Mouse (Mus musculus): ENCODE measurements around the gene D930020B18Rik. TPM values are rescaled to one million over a fixed set of nuclear protein-coding genes. Genes with fewer than 3 reads are reported as not detected.

The D930020B18Rik gene
- polyA plus RNA-seq, 1 experiment from 2014 or later, result 0.21 TPM

DNA sequence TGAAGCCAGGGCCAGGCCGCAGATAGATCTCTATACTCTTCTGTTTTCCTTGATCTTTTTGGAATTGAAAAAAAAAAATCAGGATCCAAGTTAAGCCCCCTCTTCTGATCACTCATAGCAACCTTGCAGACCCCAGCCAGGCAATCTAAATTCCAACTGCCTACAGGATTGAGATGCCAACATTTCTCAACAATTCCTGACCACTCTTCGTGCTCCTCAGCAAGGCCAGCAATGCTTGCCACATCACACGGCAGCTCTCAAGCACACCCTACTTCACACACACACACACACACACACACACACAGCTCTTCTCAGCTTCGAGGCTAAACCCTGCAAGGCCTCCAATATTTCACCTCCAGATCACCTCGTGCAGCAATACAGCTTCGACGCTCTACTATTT lies 17.7 kb upstream of the D930020B18Rik start:
- 89% methylated on average over 7 of the region's 7 CpGs for WGBS
- no peak for ATAC-seq (ENCODE audit: low FRiP score, low read depth)

DNA sequence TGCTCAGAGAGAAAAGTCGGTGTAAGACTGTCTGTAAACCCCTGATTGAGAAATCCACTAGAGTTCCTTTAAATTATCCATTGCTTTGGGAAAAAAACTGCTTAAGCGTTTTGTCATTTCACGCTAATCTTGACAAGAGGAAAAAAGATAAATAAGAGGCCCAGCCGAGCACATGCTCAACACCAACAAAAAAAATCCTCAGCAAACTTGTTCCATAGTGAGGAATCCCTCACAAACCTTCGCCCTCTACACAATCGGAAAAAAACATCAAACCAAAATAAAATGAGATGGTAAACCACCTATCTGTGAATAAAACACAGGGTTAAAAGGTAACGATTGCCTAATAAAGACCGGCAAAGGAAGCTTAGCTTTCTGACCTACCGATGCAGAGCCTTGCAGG lies 16.4 kb upstream of the D930020B18Rik start:
- Histone ChIP-seq H3K9ac (peak overlapping the region; percentile 87), H3K27ac (replicated peaks) (peak overlapping the region; percentile 93), H3K4me1 (replicated peaks) (peaks cover 14% of the 10 kb centered on the region), H3K27me3 (no peaks in the 10 kb centered on the region), H3K4me2 (peak overlapping the region; percentile 74), H3K36me3 (peaks cover 14% of the 10 kb centered on the region; the same call in 1 of the 2 replicates), H3K9me3 (no peaks in the 10 kb centered on the region), H3K4me3 (peak overlapping the region; percentile 93)
- 20% methylated on average over 9 of the region's 9 CpGs for WGBS
- no peak for ATAC-seq (ENCODE audit: low FRiP score, low read depth)

More for the DNA sequence above, 17.7 kb upstream of the D930020B18Rik start:
- Histone ChIP-seq H3K4me2 (no peak overlapping the region), H3K27ac (replicated peaks) (no peak overlapping the region), H3K9ac (no peak overlapping the region), H3K9me3 (no peaks in the 10 kb centered on the region), H3K36me3 (peaks cover 26% of the 10 kb centered on the region), H3K27me3 (no peaks in the 10 kb centered on the region), H3K4me3 (no peak overlapping the region), H3K4me1 (replicated peaks) (peaks cover 14% of the 10 kb centered on the region)

DNA sequence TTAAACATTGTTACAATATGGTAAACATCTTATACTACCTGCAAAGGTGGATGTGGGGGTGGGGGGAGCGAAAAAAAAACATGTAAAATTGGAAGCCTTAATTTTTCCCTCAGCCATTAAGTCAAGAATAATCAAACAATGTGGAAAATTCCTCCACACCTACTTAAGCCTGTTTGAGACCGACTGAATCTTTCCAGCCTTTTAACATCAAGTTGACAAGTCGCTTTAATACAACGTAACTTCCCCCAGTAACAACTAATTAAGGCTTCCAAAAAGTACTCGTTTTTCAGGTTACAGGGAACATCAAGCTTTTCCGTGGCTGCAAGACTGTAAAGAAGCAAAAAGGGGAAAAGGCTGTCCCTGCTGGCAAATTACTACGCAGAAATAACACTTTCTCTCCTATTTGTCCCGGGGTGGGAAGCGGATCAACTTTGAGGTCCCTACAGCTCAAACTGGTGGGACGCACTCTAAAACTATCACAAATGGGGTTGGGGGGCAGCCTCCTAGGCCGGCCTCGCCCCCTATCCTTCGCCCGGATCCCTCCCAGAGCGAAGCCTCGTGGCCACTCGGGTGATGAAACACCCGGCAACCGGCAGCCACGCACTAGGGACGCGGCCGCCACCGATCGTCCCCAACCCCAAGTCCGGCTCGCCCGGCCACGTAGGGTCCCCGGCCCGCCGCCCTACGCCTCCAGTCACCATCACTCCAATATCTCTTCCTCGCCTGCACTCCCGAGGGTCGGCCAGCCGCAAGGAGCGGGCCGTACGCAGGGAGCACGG lies 15.8 kb upstream of the D930020B18Rik start:
- ATAC-seq (ENCODE audit: low FRiP score, low read depth), result no peak
- under 1% methylated on average over 40 of the region's 41 CpGs for WGBS
- H3K4me1 ChIP-seq (replicated peaks), result peaks cover 14% of the 10 kb centered on the region

DNA sequence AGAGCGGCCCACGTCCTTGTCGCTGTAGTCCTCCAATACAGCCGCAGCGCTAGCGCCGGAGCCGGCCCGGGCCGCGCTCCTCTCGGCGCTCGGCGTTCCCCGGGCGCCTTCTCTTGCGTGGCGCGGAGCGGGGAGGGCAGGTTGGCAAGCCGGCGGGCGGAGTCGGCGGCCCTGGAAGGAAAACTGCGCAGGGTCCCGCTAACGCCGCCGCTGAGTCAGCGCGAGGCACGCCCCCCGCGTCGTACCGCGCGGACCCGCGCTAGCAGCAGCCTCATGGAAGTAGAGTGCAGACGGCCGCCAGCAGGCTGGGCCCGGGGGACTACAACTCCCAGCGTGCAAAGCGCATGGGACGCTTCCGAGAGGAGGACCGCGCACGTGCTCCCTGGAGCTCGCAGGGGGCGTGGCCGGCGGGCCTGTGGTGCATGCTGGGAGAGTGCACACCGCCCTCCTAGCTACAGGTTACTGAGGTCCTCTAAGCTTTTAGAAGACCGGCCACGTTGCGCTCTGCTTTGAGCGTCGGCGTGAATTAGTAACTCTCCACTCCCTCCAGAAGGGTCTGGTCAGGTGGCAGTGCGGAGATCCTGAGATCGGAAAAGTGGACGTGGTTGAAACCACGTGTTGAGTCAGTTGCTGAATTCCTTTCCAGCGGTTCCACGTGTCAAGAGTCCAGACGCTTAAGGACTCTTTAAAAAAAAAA lies 15.1 kb upstream of the D930020B18Rik start, which contains the start of gene Xpot:
Gene Xpot, minus strand, starts transcription at position 147 of the 697 bp plus-strand sequence.
- under 1% methylated on average over 70 of the region's 70 CpGs for WGBS
- Histone ChIP-seq H3K4me3 (peak within 1 kb of the TSS; percentile 93), H3K4me1 (replicated peaks) (peaks cover 14% of the 10 kb centered on the region), H3K9me3 (no peaks in the 10 kb centered on the region), H3K36me3 (peaks cover 7% of the 10 kb centered on the region; the same call in 1 of the 2 replicates), H3K4me2 (peak within 1 kb of the TSS; percentile 74), H3K27ac (replicated peaks) (peak within 1 kb of the TSS; percentile 93), H3K9ac (peak within 1 kb of the TSS; percentile 87), H3K27me3 (no peaks in the 10 kb centered on the region)
- ATAC-seq (ENCODE audit: low FRiP score, low read depth), result peak; percentile 99

More for the DNA sequence above, 15.8 kb upstream of the D930020B18Rik start:
- H3K4me3 ChIP-seq, result peak overlapping the region; percentile 93
- peak overlapping the region; percentile 74 for H3K4me2 ChIP-seq
- H3K36me3 ChIP-seq, result peaks cover 8% of the 10 kb centered on the region; the same call in 1 of the 2 replicates
- H3K27me3 ChIP-seq, result no peaks in the 10 kb centered on the region
- peak overlapping the region; percentile 93 for H3K27ac ChIP-seq (replicated peaks)
- no peaks in the 10 kb centered on the region for H3K9me3 ChIP-seq
- H3K9ac ChIP-seq, result peak overlapping the region; percentile 87

DNA sequence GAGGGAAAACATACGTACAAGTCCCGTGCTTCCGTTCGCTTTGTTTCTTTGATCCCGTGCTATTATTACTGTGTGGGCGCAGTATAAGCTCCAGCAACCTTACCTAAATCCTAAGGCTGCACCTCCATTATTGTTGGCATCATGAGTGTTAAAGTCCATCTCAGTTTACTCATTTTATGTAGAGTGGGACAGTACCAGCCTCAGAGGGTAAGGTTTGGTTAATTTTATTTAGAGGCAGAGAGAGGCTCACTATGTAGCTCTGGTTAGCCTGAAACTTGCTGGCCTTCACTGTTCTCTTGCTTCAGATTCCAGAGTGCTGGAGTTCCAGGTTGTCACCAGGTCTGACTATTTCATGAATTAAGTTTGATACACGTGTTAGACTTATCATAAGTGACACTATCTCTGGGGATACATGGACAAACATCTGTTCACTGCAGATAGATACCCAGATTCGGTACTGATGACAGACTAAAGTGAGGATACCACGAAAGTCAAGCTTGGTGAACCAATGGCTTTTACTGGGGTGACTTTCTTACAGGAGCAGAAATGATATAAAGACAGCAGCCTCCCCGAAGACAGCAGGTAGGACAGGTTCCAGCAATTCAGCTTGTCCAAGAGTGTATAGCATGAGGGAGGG lies 14.1 kb upstream of the D930020B18Rik start:
- ATAC-seq (ENCODE audit: low FRiP score, low read depth), result no peak
- Histone ChIP-seq H3K9ac (no peak overlapping the region), H3K4me1 (replicated peaks) (peaks cover 14% of the 10 kb centered on the region), H3K4me2 (no peak overlapping the region), H3K27me3 (no peaks in the 10 kb centered on the region), H3K27ac (replicated peaks) (no peak overlapping the region), H3K36me3 (0 out of 2 replicates have a peak, but pooled peaks cover under 1% of the 10 kb centered on the region), H3K9me3 (no peaks in the 10 kb centered on the region), H3K4me3 (no peak overlapping the region)
- 88% methylated on average over 10 of the region's 10 CpGs for WGBS

DNA sequence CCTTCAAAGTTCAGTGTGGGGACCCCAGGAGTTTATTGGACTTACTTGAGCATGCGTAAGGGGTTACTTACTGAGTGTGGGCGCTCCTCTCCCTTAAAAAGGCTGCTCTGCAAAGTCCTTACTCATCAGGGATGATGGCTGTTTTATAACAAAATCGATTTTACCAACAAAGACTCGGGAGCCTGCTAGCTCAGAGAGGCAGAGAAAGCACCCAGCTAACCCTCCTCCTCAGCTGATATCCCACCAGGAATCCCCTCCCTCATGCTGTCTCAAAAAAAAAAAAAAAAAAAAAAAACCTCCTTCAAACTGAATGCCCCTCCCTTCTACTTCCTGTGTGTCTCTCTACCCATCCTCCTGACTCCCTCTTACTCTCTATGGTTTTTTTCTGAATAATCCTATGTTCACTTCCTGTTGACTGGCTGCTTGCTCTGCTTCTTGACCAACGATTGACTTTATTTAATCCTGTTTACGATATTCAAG lies 12.8 kb upstream of the D930020B18Rik start:
- 89% methylated on average over 6 of the region's 6 CpGs for WGBS
- H3K4me3 ChIP-seq, result no peak overlapping the region
- no peak for ATAC-seq (ENCODE audit: low FRiP score, low read depth)
- peaks cover 14% of the 10 kb centered on the region for H3K4me1 ChIP-seq (replicated peaks)
- H3K27me3 ChIP-seq, result no peaks in the 10 kb centered on the region
- no peak overlapping the region for H3K4me2 ChIP-seq
- H3K36me3 ChIP-seq, result no peaks in the 10 kb centered on the region
- H3K9ac ChIP-seq, result no peak overlapping the region
- no peak overlapping the region for H3K27ac ChIP-seq (replicated peaks)
- H3K9me3 ChIP-seq, result no peaks in the 10 kb centered on the region

DNA sequence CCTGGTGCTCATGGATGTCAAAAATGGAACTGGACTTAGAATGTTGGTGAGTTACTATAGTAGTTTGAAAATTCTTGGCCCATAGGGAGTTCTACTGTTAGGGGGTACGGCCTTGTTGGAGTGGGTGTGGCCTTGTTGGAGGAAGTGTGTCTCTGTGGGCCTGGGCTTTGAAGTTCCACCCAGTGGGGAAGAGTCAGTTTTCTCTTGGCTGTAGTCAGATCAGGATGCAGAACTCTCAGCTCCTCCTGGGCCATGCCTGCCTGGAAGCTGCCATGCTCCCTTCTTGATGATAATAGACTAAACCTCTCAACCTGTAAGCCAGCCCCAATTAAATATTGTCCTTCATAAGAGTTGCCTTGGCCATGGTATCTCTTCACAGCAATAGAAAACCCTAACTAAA lies 7.2 kb upstream of the D930020B18Rik start:
- Histone ChIP-seq H3K9me3 (no peaks in the 10 kb centered on the region), H3K27me3 (no peaks in the 10 kb centered on the region), H3K36me3 (no peaks in the 10 kb centered on the region), H3K27ac (replicated peaks) (no peak overlapping the region), H3K4me1 (replicated peaks) (no peaks in the 10 kb centered on the region), H3K4me2 (no peak overlapping the region), H3K9ac (no peak overlapping the region), H3K4me3 (no peak overlapping the region)
- 58% methylated on average over 1 of the region's 1 CpGs for WGBS
- ATAC-seq (ENCODE audit: low FRiP score, low read depth), result no peak

DNA sequence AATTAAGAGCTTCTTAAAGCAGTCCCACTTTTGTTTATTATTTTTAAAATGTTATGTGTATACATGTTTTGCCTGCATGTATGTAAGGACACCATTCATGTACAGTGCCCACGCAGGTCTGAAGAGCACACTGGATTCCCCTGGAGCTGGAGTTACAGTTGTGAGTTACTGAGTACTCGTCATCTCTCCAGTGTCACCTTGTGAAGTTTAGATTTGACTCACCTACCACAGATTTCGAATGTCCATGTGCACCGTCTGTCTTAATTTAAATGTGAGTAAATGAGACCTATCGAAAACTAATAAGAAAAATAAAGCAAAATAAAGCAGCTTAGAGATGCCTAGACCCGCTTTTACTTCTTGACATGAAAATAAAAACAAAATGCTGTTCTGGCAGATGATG lies 5.1 kb upstream of the D930020B18Rik start:
- no peak for ATAC-seq (ENCODE audit: low FRiP score, low read depth)
- 89% methylated on average over 6 of the region's 6 CpGs for whole genome bisulfite sequencing
- H3K4me3 ChIP-seq, result no peak overlapping the region
- peaks cover 6% of the 10 kb centered on the region for H3K4me1 ChIP-seq (replicated peaks)
- no peaks in the 10 kb centered on the region for H3K36me3 ChIP-seq
- no peak overlapping the region for H3K4me2 ChIP-seq
- no peaks in the 10 kb centered on the region; the same call in 1 of the 2 replicates for H3K27me3 ChIP-seq
- no peak overlapping the region for H3K27ac ChIP-seq (replicated peaks)
- no peaks in the 10 kb centered on the region for H3K9me3 ChIP-seq
- no peak overlapping the region for H3K9ac ChIP-seq

DNA sequence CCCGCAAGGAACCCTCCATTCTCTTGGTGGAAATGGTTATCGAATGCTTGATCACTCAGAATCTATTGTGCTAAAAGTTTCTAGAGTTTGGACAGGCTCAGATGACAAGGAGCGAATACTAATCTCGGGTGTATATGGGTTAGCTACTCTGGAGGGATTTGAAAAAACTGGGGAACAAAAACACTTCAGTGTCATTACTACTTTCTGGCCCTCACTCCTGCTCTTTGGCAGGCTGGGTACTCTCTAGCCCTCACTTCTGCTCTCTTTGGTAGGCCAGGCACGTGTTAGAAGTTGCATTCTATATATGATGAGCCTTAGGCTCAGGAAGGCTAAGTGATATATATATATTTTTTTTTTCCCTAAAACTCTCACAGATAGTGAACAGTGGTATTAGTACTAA lies 1.8 kb upstream of the D930020B18Rik start:
- WGBS, result 77% methylated on average over 5 of the region's 5 CpGs
- Histone ChIP-seq H3K4me2 (no peak overlapping the region), H3K9me3 (no peaks in the 10 kb centered on the region), H3K4me1 (replicated peaks) (peaks cover 20% of the 10 kb centered on the region), H3K27me3 (peaks cover 32% of the 10 kb centered on the region), H3K4me3 (no peak overlapping the region), H3K36me3 (no peaks in the 10 kb centered on the region), H3K27ac (replicated peaks) (no peak overlapping the region), H3K9ac (no peak overlapping the region)
- peak; percentile 35; the same call in 1 of the 2 replicates for ATAC-seq (ENCODE audit: low FRiP score, low read depth)

DNA sequence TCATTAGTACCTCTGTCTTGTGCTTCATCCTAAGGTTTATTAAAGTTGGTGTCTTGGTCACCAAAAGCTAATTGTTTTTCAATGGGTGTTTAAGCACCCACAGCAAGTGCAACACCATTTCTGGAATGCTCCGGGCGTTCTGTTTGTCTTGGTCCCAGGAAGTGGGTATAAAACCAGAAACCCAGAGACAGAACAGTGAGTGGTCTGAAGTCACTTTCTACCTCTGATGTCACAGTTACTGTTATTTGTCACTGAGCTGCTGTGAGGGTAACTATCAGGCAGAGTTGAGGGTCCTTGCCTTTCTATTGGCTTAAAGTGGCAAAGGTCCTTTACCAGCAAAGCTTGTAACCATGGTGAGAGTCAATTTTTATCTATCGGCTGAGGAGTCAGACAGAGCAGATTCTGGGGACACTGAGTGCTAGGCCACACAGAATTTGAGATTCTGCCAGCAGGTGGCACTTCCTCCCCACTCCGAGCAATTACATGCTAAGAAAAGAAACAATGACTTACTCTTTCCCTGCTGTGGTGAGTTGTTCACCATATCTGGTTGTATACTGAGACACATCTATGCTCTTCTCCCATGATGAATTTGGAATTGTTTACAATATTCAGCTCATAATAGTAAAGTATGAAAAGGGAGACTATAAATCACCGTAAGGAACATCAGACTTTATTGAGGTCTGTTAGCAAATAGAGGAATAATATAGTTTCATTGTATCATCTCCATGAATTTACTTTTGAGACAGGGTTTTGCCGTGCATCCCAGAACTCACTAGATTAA lies 1.0 kb upstream of the D930020B18Rik start:
- Histone ChIP-seq H3K4me3 (no peak overlapping the region), H3K27ac (replicated peaks) (no peak overlapping the region), H3K36me3 (no peaks in the 10 kb centered on the region), H3K9ac (no peak overlapping the region), H3K27me3 (peaks cover 35% of the 10 kb centered on the region), H3K9me3 (no peaks in the 10 kb centered on the region), H3K4me1 (replicated peaks) (peaks cover 20% of the 10 kb centered on the region), H3K4me2 (peak overlapping the region; percentile 99; the same call in 1 of the 2 replicates)
- WGBS, result 48% methylated on average over 6 of the region's 6 CpGs
- peak; percentile 57; the same call in 1 of the 2 replicates for ATAC-seq (ENCODE audit: low FRiP score, low read depth)

DNA sequence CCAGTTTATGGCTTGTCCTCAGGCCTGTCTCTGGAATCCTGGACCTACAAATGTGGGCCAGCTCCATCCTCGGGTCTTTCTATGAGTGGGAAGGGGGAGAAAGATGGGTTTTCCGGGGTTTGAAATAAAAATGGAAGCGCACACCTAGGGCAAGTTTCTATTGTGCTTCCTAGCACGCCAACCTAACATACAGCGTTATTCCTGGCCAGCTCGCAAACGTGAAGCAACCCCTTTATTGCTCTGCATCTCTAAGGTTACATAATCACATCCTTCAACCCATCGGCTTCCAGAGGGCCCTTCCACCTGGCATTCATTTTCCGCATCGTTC lies 480 bp upstream of the D930020B18Rik start:
- Histone ChIP-seq H3K4me2 (peak overlapping the region; percentile 99), H3K27ac (replicated peaks) (no peak overlapping the region), H3K9me3 (no peaks in the 10 kb centered on the region), H3K27me3 (peaks cover 35% of the 10 kb centered on the region), H3K4me1 (replicated peaks) (peaks cover 20% of the 10 kb centered on the region), H3K36me3 (no peaks in the 10 kb centered on the region), H3K9ac (0 out of 2 replicates have a peak overlapping the region, but pooled peaks have one; percentile 44), H3K4me3 (peak overlapping the region; percentile 50)
- WGBS, result 17% methylated on average over 10 of the region's 10 CpGs
- ATAC-seq (ENCODE audit: low FRiP score, low read depth), result no peak
